Mouse (Mus musculus): ENCODE data around the gene Igfbp3.

The Igfbp3 gene

GRCm38 (mm10) chr11:7161502-7162174, 52.1 kb downstream of the Igfbp3 start:
- peak; percentile 75 for DNase-seq (ENCODE audit: low read depth, low spot score)

- peak; percentile 53 for DNase-seq (ENCODE audit: low read depth, low spot score)
These were observed 53.1 kb downstream of the Igfbp3 start for GRCm38 (mm10) chr11:7160637-7161101.

- peak; percentile 76 for DNase-seq (ENCODE audit: low read depth, low spot score)
These were observed 53.6 kb downstream of the Igfbp3 start for GRCm38 (mm10) chr11:7160146-7160545.

GRCm38 (mm10) chr11:7158196-7158595, 55.5 kb downstream of the Igfbp3 start:
- no peak for DNase-seq (ENCODE audit: low read depth, low spot score)

GRCm38 (mm10) chr11:7156427-7156826, 57.3 kb downstream of the Igfbp3 start:
- no peak for DNase-seq (ENCODE audit: low read depth, low spot score)

Data from brain, adult 2 months (tissue).